Mouse (Mus musculus): ENCODE results near the gene Btbd17. TPM values are rescaled to one million over a fixed set of nuclear protein-coding genes. Genes with fewer than 3 reads are reported as not detected.

Gene Btbd17
- polyA plus RNA-seq, 1 experiment from 2014 or later: 1.1 TPM

- ATAC-seq (ENCODE audit: insufficient number of reproducible peaks, insufficient read depth, low FRiP score, low TSS enrichment, low read depth): no peak
- no peak overlapping the region for H3K9ac ChIP-seq
- H3K27me3 ChIP-seq: no peaks in the 10 kb centered on the region
- no peak overlapping the region for H3K4me2 ChIP-seq
- 0 out of 2 replicates have a peak, but pooled peaks cover 5% of the 10 kb centered on the region for H3K4me1 ChIP-seq
- H3K9me3 ChIP-seq: no peaks in the 10 kb centered on the region
- H3K4me3 ChIP-seq: no peak overlapping the region
- 75% methylated on average over 12 of the region's 12 CpGs for WGBS
- H3K36me3 ChIP-seq: no peaks in the 10 kb centered on the region
- H3K27ac ChIP-seq: no peak overlapping the region
Measured at GRCm38 (mm10) chr11:114747564-114748138, 48.1 kb downstream of the Btbd17 start.

GRCm38 (mm10) chr11:114745134-114745533 lies 50.6 kb downstream of the Btbd17 start:
- Histone ChIP-seq H3K9ac (0 out of 2 replicates have a peak overlapping the region, but pooled peaks have one; percentile 6), H3K9me3 (no peaks in the 10 kb centered on the region), H3K36me3 (no peaks in the 10 kb centered on the region), H3K4me1 (0 out of 2 replicates have a peak, but pooled peaks cover 10% of the 10 kb centered on the region), H3K4me3 (no peak overlapping the region), H3K27me3 (no peaks in the 10 kb centered on the region), H3K4me2 (peak overlapping the region; percentile 50), H3K27ac (no peak overlapping the region)
- no peak for ATAC-seq (ENCODE audit: insufficient number of reproducible peaks, insufficient read depth, low FRiP score, low TSS enrichment, low read depth)
- 3% methylated on average over 12 of the region's 12 CpGs for WGBS

- H3K27me3 ChIP-seq: no peaks in the 10 kb centered on the region
- 48% methylated on average over 6 of the region's 6 CpGs for WGBS
- H3K36me3 ChIP-seq: no peaks in the 10 kb centered on the region
- H3K9ac ChIP-seq: no peak overlapping the region
- peaks cover 13% of the 10 kb centered on the region; the same call in 1 of the 2 replicates for H3K4me1 ChIP-seq
- no peak for ATAC-seq (ENCODE audit: insufficient number of reproducible peaks, insufficient read depth, low FRiP score, low TSS enrichment, low read depth)
- no peak overlapping the region for H3K4me3 ChIP-seq
- H3K4me2 ChIP-seq: no peak overlapping the region
- no peaks in the 10 kb centered on the region for H3K9me3 ChIP-seq
- no peak overlapping the region for H3K27ac ChIP-seq
Measured at GRCm38 (mm10) chr11:114741451-114741850, 54.3 kb downstream of the Btbd17 start.

Other genes with a start within 250 kb of the Btbd17 start
- 1,049 and 1,157 TPM in 2 replicates for gene Rpl38, start 127.4 kb downstream of the Btbd17 start, polyA plus RNA-seq (2015; fragmentation: Nextera tagmentation; extraction: Ambion mirVana)
- gene Ttyh2, start 120.5 kb downstream of the Btbd17 start, polyA plus RNA-seq (2015; fragmentation: Nextera tagmentation; extraction: Ambion mirVana): 17.1 and 18.2 TPM in 2 replicates
- 1.1 TPM in 2 replicates for gene Dnaic2, start 68.5 kb downstream of the Btbd17 start, polyA plus RNA-seq (2015; fragmentation: Nextera tagmentation; extraction: Ambion mirVana)
- 0.69 and 2.2 TPM in 2 replicates for gene Kif19a, start 30.6 kb downstream of the Btbd17 start, polyA plus RNA-seq (2015; fragmentation: Nextera tagmentation; extraction: Ambion mirVana)
- gene Gpr142, start 3.0 kb upstream of the Btbd17 start, polyA plus RNA-seq (2015; fragmentation: Nextera tagmentation; extraction: Ambion mirVana): not detected in 2 replicates
- 44.4 and 44.8 TPM in 2 replicates for gene Gprc5c, start 55.2 kb upstream of the Btbd17 start, polyA plus RNA-seq (2015; fragmentation: Nextera tagmentation; extraction: Ambion mirVana)
- gene Cd300a, start 94.1 kb upstream of the Btbd17 start, polyA plus RNA-seq (2015; fragmentation: Nextera tagmentation; extraction: Ambion mirVana): 1.0 and 2.3 TPM in 2 replicates
- gene Cd300lb, start 138.4 kb upstream of the Btbd17 start, polyA plus RNA-seq (2015; fragmentation: Nextera tagmentation; extraction: Ambion mirVana): 0.15 and 0.32 TPM in 2 replicates
- gene Cd300c, start 173.2 kb upstream of the Btbd17 start, polyA plus RNA-seq (2015; fragmentation: Nextera tagmentation; extraction: Ambion mirVana): not detected in 2 replicates
- 0.07 TPM in 1 of 2 replicates, not detected in the other for gene Cd300ld, start 194.0 kb upstream of the Btbd17 start, polyA plus RNA-seq (2015; fragmentation: Nextera tagmentation; extraction: Ambion mirVana)
- gene Cd300c2, start 205.9 kb upstream of the Btbd17 start, polyA plus RNA-seq (2015; fragmentation: Nextera tagmentation; extraction: Ambion mirVana): 1.4 and 2.1 TPM in 2 replicates
- gene Cd300ld2, start 220.2 kb upstream of the Btbd17 start, polyA plus RNA-seq (2015; fragmentation: Nextera tagmentation; extraction: Ambion mirVana): not detected in 2 replicates
- not detected in 2 replicates for gene Cd300ld4, start 231.1 kb upstream of the Btbd17 start, polyA plus RNA-seq (2015; fragmentation: Nextera tagmentation; extraction: Ambion mirVana)
- gene Cd300ld5, start 241.8 kb upstream of the Btbd17 start, polyA plus RNA-seq (2015; fragmentation: Nextera tagmentation; extraction: Ambion mirVana): not detected in 2 replicates